Mouse (Mus musculus) heart, postnatal 0 days (tissue): ENCODE measurements around the gene Arpc2. TPM values are rescaled to one million over a fixed set of nuclear protein-coding genes. Genes with fewer than 3 reads are reported as not detected.

Source experiments
- ATAC-seq: fragments of 200-750 bp; cut with Nextera tagmentation; 2 replicates; pipeline ENCODE4 v1.8.0; 2017; ENCODE audit warnings: low read depth, moderate number of reproducible peaks, moderate library complexity; ENCODE audit not compliant: insufficient read depth
- DNase-seq: peaks from one replicate; pipeline ENCODE4 v3.0.0-alpha.2; 2016; ENCODE audit warnings: low spot score
- H3K27ac ChIP-seq: fragments of 300-500 bp; sonication (generic); 2 replicates; pipeline ENCODE4 v1.5.1; 2014; ENCODE audit warnings: low read depth, mild to moderate bottlenecking
- H3K27me3 ChIP-seq: fragments of 300-500 bp; sonication (generic); 2 replicates; pipeline ENCODE4 v1.6.1; 2014; ENCODE audit warnings: low read length, mixed read lengths; ENCODE audit not compliant: control insufficient read depth, insufficient read depth
- H3K36me3 ChIP-seq: fragments of 300-500 bp; sonication (generic); replicated peaks from 2 replicates; pipeline ENCODE4 v1.6.1; 2014; ENCODE audit warnings: low read length, mixed read lengths; ENCODE audit not compliant: control insufficient read depth, insufficient read depth
- H3K4me1 ChIP-seq: fragments of 300-500 bp; sonication (generic); 2 replicates; pipeline ENCODE4 v1.6.1; 2014; ENCODE audit warnings: antibody characterized with exemption; ENCODE audit not compliant: control insufficient read depth, insufficient read depth
- H3K4me2 ChIP-seq: fragments of 300-500 bp; sonication (generic); 2 replicates; pipeline ENCODE4 v1.6.1; 2014; ENCODE audit warnings: low read depth, mild to moderate bottlenecking, low read length, moderate library complexity
- H3K4me3 ChIP-seq: fragments of 300-500 bp; sonication (generic); 2 replicates; pipeline ENCODE4 v1.5.1; 2014; ENCODE audit warnings: low read depth, low read length
- H3K9ac ChIP-seq: fragments of 300-500 bp; sonication (generic); replicated peaks from 2 replicates; pipeline ENCODE4 v1.6.1; 2014; ENCODE audit warnings: low read depth, low read length, mixed read lengths
- H3K9me3 ChIP-seq: fragments of 300-500 bp; sonication (generic); replicated peaks from 2 replicates; pipeline ENCODE4 v1.6.1; 2016; ENCODE audit warnings: low read length; ENCODE audit not compliant: control insufficient read depth
- CTCF ChIP-seq: IDR thresholded peaks from 2 replicates; pipeline ENCODE4 v1.5.1; 2016; ENCODE audit warnings: antibody characterized with exemption, control low read depth, low read depth
- EP300 ChIP-seq: IDR thresholded peaks from 2 replicates; pipeline ENCODE4 v1.6.1; 2016; ENCODE audit warnings: antibody characterized with exemption, low read depth
- WGBS: fragments of 180-500 bp; shearing (Covaris S2); extraction: QIAGEN DNeasy Blood & Tissue Kit; methylation state at CpG from one replicate; pipeline ENCODE4 v1.1.7; 2014; 5-methylcytosine and 5-hydroxymethylcytosine counted together
- polyA plus RNA-seq: library from polyadenylated mRNA; unstranded; fragments of >200 nt; fragmentation: Nextera tagmentation; extraction: Ambion mirVana; gene quantifications from 2 replicates; pipeline ENCODE4 v1.2.1, GENCODE M21; 2015
- total RNA-seq: library from RNA; depleted of rRNA; stranded (reverse); fragments of >200 nt; gene quantifications from 2 replicates; pipeline ENCODE4 v1.2.3, GENCODE M21; 2014; ENCODE audit warnings: low replicate concordance

The Arpc2 gene
- total and polyA plus RNA-seq, 2 experiments from 2014 or later: 149 to 374 TPM

DNA sequence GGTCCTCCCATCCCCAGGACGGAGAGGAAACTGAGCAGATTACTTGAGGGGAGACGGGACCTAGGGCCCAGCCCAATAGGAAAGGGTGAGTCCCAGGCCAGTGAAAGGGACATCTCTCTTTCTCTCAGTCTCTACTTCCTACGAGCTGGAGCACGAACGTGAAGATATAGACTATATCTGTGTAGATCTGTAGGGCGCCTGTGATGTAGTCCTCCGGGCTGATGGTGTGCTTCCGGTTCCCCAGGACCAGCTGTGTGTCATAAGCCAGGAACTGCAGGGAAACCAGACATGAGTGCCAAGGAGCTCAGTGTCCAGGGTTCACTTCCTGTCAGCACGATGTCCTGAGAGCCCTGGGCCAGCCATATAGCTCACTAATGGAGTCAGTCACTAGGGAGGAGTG, 53.4 kb downstream of the Arpc2 start:
- TF ChIP-seq CTCF: no peak
- no peak for TF ChIP-seq EP300
- Histone ChIP-seq H3K4me3 (no peak overlapping the region), H3K27me3 (no peaks in the 10 kb centered on the region), H3K27ac (peak overlapping the region; percentile 82), H3K4me2 (no peak overlapping the region), H3K4me1 (peaks cover 47% of the 10 kb centered on the region), H3K9me3 (no peaks in the 10 kb centered on the region), H3K36me3 (peaks cover 51% of the 10 kb centered on the region), H3K9ac (no peak overlapping the region)
- ATAC-seq (no peak), DNase-seq (no peak)
- 61% methylated on average over 9 of the region's 9 CpGs for WGBS

DNA sequence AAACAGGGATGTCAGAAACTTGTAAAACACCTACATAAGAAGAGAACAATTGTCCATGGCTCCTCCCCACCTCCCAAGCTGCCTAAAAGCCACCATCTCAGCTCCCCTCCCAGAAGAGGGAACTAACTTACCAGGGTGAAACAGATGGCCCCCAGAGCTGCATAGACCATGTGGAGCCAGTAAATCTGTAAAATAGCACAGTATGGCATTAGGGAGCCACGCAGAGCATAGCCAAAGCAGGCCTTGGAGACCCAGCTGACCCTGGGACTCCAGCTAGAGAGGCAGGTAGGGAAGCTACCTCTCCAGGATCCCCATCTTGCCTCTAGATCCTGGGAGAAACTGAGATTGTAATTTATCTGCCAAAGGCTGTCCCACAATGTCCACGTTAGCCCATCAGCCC, 53.9 kb downstream of the Arpc2 start:
- H3K4me2 ChIP-seq: no peak overlapping the region
- DNase-seq (no peak), ATAC-seq (no peak)
- H3K4me1 ChIP-seq: peaks cover 52% of the 10 kb centered on the region
- H3K9me3 ChIP-seq: no peaks in the 10 kb centered on the region
- H3K36me3 ChIP-seq: peaks cover 51% of the 10 kb centered on the region
- H3K27me3 ChIP-seq: no peaks in the 10 kb centered on the region
- peak overlapping the region; percentile 82 for H3K27ac ChIP-seq
- no peak overlapping the region for H3K4me3 ChIP-seq
- TF ChIP-seq CTCF (no peak), EP300 (no peak)
- WGBS: 42% methylated on average over 2 of the region's 2 CpGs
- H3K9ac ChIP-seq: no peak overlapping the region

DNA sequence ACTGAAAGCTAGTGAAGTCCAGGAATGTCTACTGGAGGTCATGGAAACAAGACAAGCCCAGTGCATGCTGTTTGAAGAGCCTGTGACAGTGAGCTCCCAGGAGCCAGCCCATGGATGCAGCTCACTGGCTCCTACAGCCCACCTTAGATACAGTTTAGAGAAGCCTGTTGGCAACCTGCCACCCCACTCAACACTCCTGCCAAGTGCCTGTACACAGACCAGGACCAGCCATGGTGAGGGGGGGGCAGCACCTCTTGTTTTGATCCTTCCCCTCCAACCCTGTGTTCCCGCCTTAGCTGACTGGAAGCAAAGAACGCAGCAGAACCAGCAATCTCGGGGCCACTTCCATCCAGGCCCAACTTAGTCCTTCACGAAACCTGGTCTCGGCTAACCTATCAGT, 54.3 kb downstream of the Arpc2 start:
- DNase-seq (peak; percentile 75), ATAC-seq (peak; percentile 75)
- Histone ChIP-seq H3K9ac (0 out of 2 replicates have a peak overlapping the region, but pooled peaks have one; percentile 21), H3K9me3 (no peaks in the 10 kb centered on the region), H3K36me3 (peaks cover 51% of the 10 kb centered on the region), H3K4me1 (peaks cover 56% of the 10 kb centered on the region), H3K4me3 (no peak overlapping the region), H3K27ac (peak overlapping the region; percentile 82), H3K4me2 (no peak overlapping the region), H3K27me3 (no peaks in the 10 kb centered on the region)
- TF ChIP-seq CTCF (no peak), EP300 (0 out of 2 replicates have a peak, but pooled peaks have one; percentile 48)
- WGBS: 22% methylated on average over 5 of the region's 5 CpGs

DNA sequence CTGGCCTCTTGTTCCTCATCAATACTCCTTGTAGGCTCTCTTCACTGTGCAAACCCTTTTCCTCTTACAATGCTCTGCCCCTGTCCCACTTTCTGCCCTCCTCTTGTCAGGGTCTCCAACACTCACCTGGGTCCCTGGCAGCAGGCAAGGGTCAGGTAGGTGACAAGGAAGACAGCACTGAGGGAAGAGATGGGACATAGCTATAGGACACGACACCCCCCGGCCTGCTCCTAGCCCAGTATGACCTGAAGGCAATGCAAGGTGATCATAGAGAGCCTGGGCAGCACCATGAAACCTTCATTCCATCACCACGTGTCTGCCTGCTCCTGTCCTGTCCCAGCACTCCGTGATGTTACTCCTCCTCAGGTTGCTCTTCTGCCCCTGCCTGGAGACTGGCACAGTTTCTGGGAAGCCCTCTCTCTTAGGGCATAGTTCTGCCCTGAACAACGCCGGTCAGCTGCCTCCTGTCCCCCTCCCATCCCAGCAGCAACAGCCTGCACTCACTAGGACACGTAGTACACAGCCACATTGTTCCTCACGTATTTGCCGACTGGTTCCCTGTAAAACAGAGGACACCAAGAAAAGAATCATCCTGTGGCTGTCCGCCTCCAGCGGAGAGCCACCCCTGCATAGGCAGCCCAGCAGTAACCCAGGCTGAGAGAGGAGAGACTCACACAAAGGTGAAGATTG, 56.6 kb downstream of the Arpc2 start:
- Histone ChIP-seq H3K9ac (no peak overlapping the region), H3K4me1 (peaks cover 70% of the 10 kb centered on the region), H3K9me3 (no peaks in the 10 kb centered on the region), H3K27ac (no peak overlapping the region), H3K36me3 (peaks cover 51% of the 10 kb centered on the region), H3K4me3 (no peak overlapping the region), H3K27me3 (no peaks in the 10 kb centered on the region), H3K4me2 (no peak overlapping the region)
- TF ChIP-seq EP300: no peak
- TF ChIP-seq CTCF: no peak
- DNase-seq (no peak), ATAC-seq (no peak)
- WGBS: 73% methylated on average over 11 of the region's 11 CpGs

DNA sequence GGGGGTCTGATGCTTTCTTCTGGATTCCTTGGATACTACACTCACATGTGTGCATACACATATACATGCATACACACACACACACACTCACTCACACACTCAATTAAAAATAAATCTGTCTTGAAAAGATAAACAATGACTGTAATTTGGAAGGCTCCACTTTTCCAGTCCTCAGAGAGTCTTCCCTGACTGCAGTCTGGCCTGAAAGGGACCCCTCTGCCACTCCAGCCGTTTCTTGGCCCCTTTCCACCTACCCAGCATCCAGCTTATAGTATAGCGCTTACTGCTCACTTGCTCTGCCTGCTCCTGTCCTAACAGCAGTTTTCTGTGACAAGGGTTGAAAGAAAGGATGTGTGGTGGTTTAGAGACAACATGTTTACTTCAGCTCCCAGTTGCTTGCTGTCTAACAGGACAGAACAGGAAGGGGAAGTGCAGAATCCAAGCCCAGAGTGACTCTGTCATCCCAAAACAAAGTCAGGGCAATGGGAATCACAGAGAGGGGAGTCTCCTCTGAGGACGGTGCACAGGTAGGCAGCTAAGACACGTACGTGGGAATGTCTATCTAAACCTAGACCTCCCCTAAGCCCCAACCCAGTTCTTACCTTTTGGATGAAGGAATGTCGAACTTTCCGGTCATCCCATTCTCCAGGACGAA, 57.5 kb downstream of the Arpc2 start:
- ATAC-seq: no peak
- Histone ChIP-seq H3K27me3 (no peaks in the 10 kb centered on the region), H3K27ac (peak overlapping the region; percentile 98), H3K4me2 (no peak overlapping the region), H3K4me1 (peaks cover 76% of the 10 kb centered on the region), H3K9me3 (no peaks in the 10 kb centered on the region), H3K4me3 (no peak overlapping the region), H3K36me3 (peaks cover 43% of the 10 kb centered on the region), H3K9ac (no peak overlapping the region)
- no peak for DNase-seq
- no peak for TF ChIP-seq EP300
- no peak for TF ChIP-seq CTCF
- WGBS: 62% methylated on average over 8 of the region's 8 CpGs
